Mouse (Mus musculus): ENCODE measurements at regions not wholly inside any gene's neighbourhood (a gene's known extent, or its start where the extent isn't known, plus 50 kb on each side); places are given as distances from the start of the nearest gene placed in this dataset.

DNA sequence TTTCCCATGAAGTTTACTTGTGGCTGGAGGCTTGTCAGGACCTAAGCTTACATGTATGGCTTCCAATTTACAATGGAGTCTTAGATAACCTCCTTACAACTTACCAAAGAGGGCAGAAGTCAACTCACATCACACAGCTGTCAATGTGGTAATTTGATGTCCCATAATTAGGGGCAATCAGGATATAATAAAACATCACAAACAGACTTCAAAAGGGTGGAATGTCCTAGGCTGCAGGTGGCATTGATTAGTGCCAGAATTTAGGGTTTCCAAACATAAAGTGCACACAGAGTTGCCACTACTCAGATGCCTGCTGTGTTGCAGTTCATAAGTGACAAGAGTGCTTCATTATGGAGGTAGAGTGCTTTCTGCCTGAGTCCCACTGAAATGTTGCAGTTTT, 227.9 kb downstream of the Rnd3 start:
- TF ChIP-seq CTCF (IDR thresholded peaks at IDR 0.05; ENCODE audit: low read depth) (no peak), EP300 (IDR thresholded peaks at IDR 0.05; ENCODE audit: low read depth) (no peak)
